Mouse (Mus musculus): ENCODE measurements around the gene Plekhg1. TPM values are rescaled to one million over a fixed set of nuclear protein-coding genes. Genes with fewer than 3 reads are reported as not detected.

Gene Plekhg1
- total and polyA plus RNA-seq, 3 experiments: 0.60 to 0.97 (median 0.68) TPM

- Histone ChIP-seq H3K4me3 (replicated peaks in 1 of 3; ENCODE audit: low read depth in 2 of 3, low read length in 2 of 3, poor library complexity in 1 of 3) (no peak overlapping the region), H3K9ac (ENCODE audit: insufficient read depth, low read depth) (no peak overlapping the region), H3K79me2 (replicated peaks; ENCODE audit: control insufficient read depth, extremely low read depth, insufficient read depth, poor library complexity, severe bottlenecking) (no peaks in the 10 kb centered on the region), H3K9me3 (replicated peaks; ENCODE audit: low read length) (peaks cover 7% of the 10 kb centered on the region), H3K4me1 (ENCODE audit: control insufficient read depth in 1 of 2, insufficient read depth in 2 of 2) (no peaks in the 10 kb centered on the region), H3K27me3 (replicated peaks) (no peaks in the 10 kb centered on the region), H3K4me2 (ENCODE audit: insufficient read depth, low read depth, poor library complexity, severe bottlenecking) (no peak overlapping the region), H3K27ac (ENCODE audit: insufficient read depth, low read depth) (no peak overlapping the region), H3K36me3 (replicated peaks in 1 of 2; ENCODE audit: control insufficient read depth in 1 of 2, insufficient read depth in 1 of 2, low read length in 1 of 2) (no peaks in the 10 kb centered on the region)
- no peak for TF ChIP-seq TBP (conservative IDR thresholded peaks at IDR 0.05; ENCODE audit: low read depth, low read length)
- no peak for TF ChIP-seq ZC3H11A (IDR thresholded peaks at IDR 0.05; ENCODE audit: low read depth, low read length)
- no peak for TF ChIP-seq POLR2AphosphoS2 (IDR thresholded peaks at IDR 0.05; ENCODE audit: low read depth, low read length)
- no peak for TF ChIP-seq MEF2A (IDR thresholded peaks at IDR 0.05; ENCODE audit: borderline replicate concordance, low read depth, low read length)
- no peak for TF ChIP-seq CHD1 (IDR thresholded peaks at IDR 0.05; ENCODE audit: low read depth, low read length)
- TF ChIP-seq RCOR1 (conservative IDR thresholded peaks at IDR 0.05; ENCODE audit: low read depth, low read length): no peak
- TF ChIP-seq HCFC1 (IDR thresholded peaks at IDR 0.05; ENCODE audit: low read depth, low read length): no peak
- no peak for TF ChIP-seq NRF1 (IDR thresholded peaks at IDR 0.05; ENCODE audit: low read depth, low read length)
- TF ChIP-seq CHD2 (IDR thresholded peaks at IDR 0.05; ENCODE audit: low read length): no peak
- no peak for TF ChIP-seq E2F4 (IDR thresholded peaks at IDR 0.05; ENCODE audit: insufficient replicate concordance, low read depth, low read length)
- no peak for TF ChIP-seq GABPA (IDR thresholded peaks at IDR 0.05; ENCODE audit: insufficient replicate concordance, low read depth, low read length)
- TF ChIP-seq ZNF384 (IDR thresholded peaks at IDR 0.05; ENCODE audit: low read depth, low read length): no peak
- no peak for TF ChIP-seq NELFE (IDR thresholded peaks at IDR 0.05; ENCODE audit: low read depth, low read length)
- TF ChIP-seq BHLHE40 (IDR thresholded peaks at IDR 0.05; ENCODE audit: low read depth, low read length): no peak
- TF ChIP-seq CTCF (conservative IDR thresholded peaks at IDR 0.05 in 1 of 2, IDR thresholded peaks at IDR 0.05 in 1 of 2; ENCODE audit: low read depth in 2 of 2, low read length in 2 of 2): no peak
- no peak for TF ChIP-seq ZMIZ1 (IDR thresholded peaks at IDR 0.05; ENCODE audit: low read depth, low read length)
- no peak for TF ChIP-seq JUN (IDR thresholded peaks at IDR 0.05; ENCODE audit: insufficient read depth, low read depth, low read length)
- no peak for TF ChIP-seq IRF4 (IDR thresholded peaks at IDR 0.05; ENCODE audit: low read depth, low read length)
- no peak for TF ChIP-seq PAX5 (IDR thresholded peaks at IDR 0.05; ENCODE audit: low read length)
- no peak for TF ChIP-seq TCF12 (IDR thresholded peaks at IDR 0.05; ENCODE audit: low read depth, low read length)
- no peak for DNase-seq (ENCODE audit: extremely low read depth)
- in situ Hi-C loops (cut with MboI; ENCODE audit: low pct_ligation_motif_present, low pct_unique_long_range_greater_than_20kb, low sequenced_read_pairs): no loop called here
- dilution Hi-C loops (cut with MboI; ENCODE audit: extremely low pct_ligation_motif_present, extremely low pct_unique_long_range_greater_than_20kb, low sequenced_read_pairs): no loop called here
These were observed 582 bp downstream of the Plekhg1 start for GRCm38 (mm10) chr10:3740504-3741388.

- Histone ChIP-seq H3K4me1 (ENCODE audit: control insufficient read depth in 1 of 2, insufficient read depth in 2 of 2) (no peaks in the 10 kb centered on the region), H3K27ac (ENCODE audit: insufficient read depth, low read depth) (no peak overlapping the region), H3K4me3 (replicated peaks in 1 of 3; ENCODE audit: low read depth in 2 of 3, low read length in 2 of 3, poor library complexity in 1 of 3) (no peak overlapping the region), H3K36me3 (replicated peaks in 1 of 2; ENCODE audit: control insufficient read depth in 1 of 2, insufficient read depth in 1 of 2, low read length in 1 of 2) (no peaks in the 10 kb centered on the region), H3K9me3 (replicated peaks; ENCODE audit: low read length) (peaks cover 7% of the 10 kb centered on the region), H3K79me2 (replicated peaks; ENCODE audit: control insufficient read depth, extremely low read depth, insufficient read depth, poor library complexity, severe bottlenecking) (no peaks in the 10 kb centered on the region), H3K27me3 (replicated peaks) (no peaks in the 10 kb centered on the region), H3K4me2 (ENCODE audit: insufficient read depth, low read depth, poor library complexity, severe bottlenecking) (no peak overlapping the region), H3K9ac (ENCODE audit: insufficient read depth, low read depth) (no peak overlapping the region)
- no peak for DNase-seq (ENCODE audit: extremely low read depth)
- in situ Hi-C loops (cut with MboI; ENCODE audit: low pct_ligation_motif_present, low pct_unique_long_range_greater_than_20kb, low sequenced_read_pairs) (no loop called here), dilution Hi-C loops (cut with MboI; ENCODE audit: extremely low pct_ligation_motif_present, extremely low pct_unique_long_range_greater_than_20kb, low sequenced_read_pairs) (no loop called here)
- TF ChIP-seq JUND (conservative IDR thresholded peaks at IDR 0.05; ENCODE audit: low read depth, low read length) (no peak), UBTF (IDR thresholded peaks at IDR 0.05; ENCODE audit: low read depth, low read length) (no peak), NELFE (IDR thresholded peaks at IDR 0.05; ENCODE audit: low read depth, low read length) (no peak), SMC3 (IDR thresholded peaks at IDR 0.05; ENCODE audit: low read depth, low read length) (no peak)
These were observed 1.6 kb downstream of the Plekhg1 start for GRCm38 (mm10) chr10:3741791-3742190.
